Mouse (Mus musculus): ENCODE data around the gene 4921507P07Rik.

- TF ChIP-seq CTCF (IDR thresholded peaks at IDR 0.05; ENCODE audit: control insufficient read depth, insufficient read depth, insufficient replicate concordance, low read depth, low read length) (no peak), POLR2A (IDR thresholded peaks at IDR 0.05; ENCODE audit: control insufficient read depth, low read depth, low read length) (no peak)
Measured at GRCm38 (mm10) chr6:50531003-50531402, 65.4 kb downstream of the 4921507P07Rik start.

Data from testis, adult 2 months (tissue).